ENCODE assay signal across 23 mouse cellular contexts in the genomic region with DNA sequence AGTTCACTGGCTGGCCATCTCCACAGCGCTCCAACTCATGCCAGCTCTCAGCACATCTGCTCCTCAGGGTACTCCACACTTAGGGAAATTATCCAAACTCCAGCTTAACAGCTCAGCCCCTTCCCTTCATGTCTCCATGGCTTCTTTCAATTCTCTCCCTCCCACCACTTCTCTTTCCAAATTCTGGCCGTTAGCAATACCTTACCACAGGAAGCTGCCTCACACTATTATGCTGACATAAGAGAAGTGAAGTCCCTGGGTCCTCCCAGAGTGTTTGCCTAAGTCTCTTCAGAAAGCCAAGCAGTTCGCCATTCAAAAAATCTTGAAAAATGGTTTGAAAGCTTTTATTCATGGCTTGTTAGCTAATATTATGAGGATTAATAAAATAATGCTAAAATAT. TPM values are rescaled to one million over a fixed set of nuclear protein-coding genes. Genes with fewer than 3 reads are reported as not detected.
A peak's percentile ranks its signal among the peaks of the same experiment; 100 is the strongest.
DNase-seq lines count a peak whose midpoint lies in the region; ATAC-seq and TF ChIP-seq lines count a peak whose summit lies in the region.
"Had no signal": no experiment of that assay in that cellular context is flagged by ENCODE, and none has a peak within 500 bp of the region (broad histone marks: within the 10 kb centered on the region; RNA-seq: fewer than 3 reads in every experiment).

No protein-coding gene starts in this region.

- no peak overlapping the region for H3K4me3 ChIP-seq in forebrain, embryonic 13.5 days
- H3K4me3 ChIP-seq in forebrain, embryonic 16.5 days (replicated peaks; ENCODE audit: low read length): no peak overlapping the region
- no peak overlapping the region for H3K4me3 ChIP-seq in bone marrow, adult 2 months (replicated peaks; ENCODE audit: control insufficient read depth, low read depth, low read length)
- H3K4me3 ChIP-seq: gastrocnemius, adult 2 months; heart, embryonic 13.5 days; hindbrain, embryonic 13.5 days; intestine, embryonic 15.5 days had no signal

- no peak for TF ChIP-seq POLR2A in bone marrow, adult 2 months (IDR thresholded peaks at IDR 0.05; ENCODE audit: borderline replicate concordance, control insufficient read depth, low read depth, low read length)

- H3K4me1 ChIP-seq in forebrain, embryonic 13.5 days: peaks cover 44% of the 10 kb centered on the region
- peaks cover 10% of the 10 kb centered on the region for H3K4me1 ChIP-seq in forebrain, embryonic 16.5 days (replicated peaks; ENCODE audit: control insufficient read depth, insufficient read depth, low read length)
- H3K4me1 ChIP-seq in bone marrow, adult 2 months (ENCODE audit: control insufficient read depth, insufficient read depth, low read length): peaks cover 3% of the 10 kb centered on the region; the same call in 1 of the 2 replicates
- H3K4me1 ChIP-seq: heart, embryonic 13.5 days; intestine, embryonic 15.5 days had no signal

- peak; percentile 63 for DNase-seq in 416B (ENCODE audit: low read depth)
- no peak for DNase-seq in cerebellum, adult 11-12 months
- DNase-seq in layer of hippocampus, postnatal 25 days (ENCODE audit: extremely low spot score in 1 of 2, low spot score in 1 of 2): no peak
- DNase-seq: adrenal gland, adult 8-10 months; adrenal gland, postnatal 36 days; B cell, adult 2 months; cerebellum, adult 11 months; cerebellum, adult 9-10 months; cerebellum, postnatal 25 days; gastrocnemius, adult 2 months; gastrocnemius, postnatal 25 days; heart, adult 11 months; heart, postnatal 36 days; kidney, adult 18-20 months had no signal

- TF ChIP-seq CTCF in bone marrow, adult 2 months (IDR thresholded peaks at IDR 0.05; ENCODE audit: control insufficient read depth, insufficient read depth, low read length): no peak

- ATAC-seq in forebrain, embryonic 13.5 days: no peak
- no peak for ATAC-seq in forebrain, embryonic 16.5 days
- peak; percentile 76 to 88 for ATAC-seq in hematopoietic stem cell, adult 5-6 weeks (replicated peaks in 1 of 2; ENCODE audit: insufficient read depth in 1 of 2, low FRiP score in 2 of 2, low TSS enrichment in 1 of 2, low read depth in 1 of 2, poor library complexity in 2 of 2, severe bottlenecking in 2 of 2)
- ATAC-seq: CD4-positive, CD25-positive, alpha-beta regulatory T cell, adult 4 months; intestine, embryonic 15.5 days had no signal

- WGBS in forebrain, embryonic 13.5 days: 53% methylated on average over 3 of the region's 3 CpGs
- 58% methylated on average over 3 of the region's 3 CpGs for WGBS in forebrain, embryonic 16.5 days
- 40% methylated on average over 3 of the region's 3 CpGs for WGBS in bone marrow, adult 2 months

- no peak overlapping the region for H3K9ac ChIP-seq in forebrain, embryonic 13.5 days
- no peak overlapping the region for H3K9ac ChIP-seq in forebrain, embryonic 16.5 days (replicated peaks; ENCODE audit: low read depth, low read length)
- H3K9ac ChIP-seq: heart, embryonic 13.5 days; hindbrain, embryonic 13.5 days; intestine, embryonic 15.5 days had no signal

- H3K9me3 ChIP-seq in forebrain, embryonic 13.5 days (replicated peaks): no peaks in the 10 kb centered on the region
- no peaks in the 10 kb centered on the region for H3K9me3 ChIP-seq in forebrain, embryonic 16.5 days (ENCODE audit: control insufficient read depth, low read length)
- H3K9me3 ChIP-seq: G1E; heart, embryonic 13.5 days; hindbrain, embryonic 13.5 days; intestine, embryonic 15.5 days had no signal

- no peaks in the 10 kb centered on the region for H3K27me3 ChIP-seq in forebrain, embryonic 13.5 days
- no peaks in the 10 kb centered on the region for H3K27me3 ChIP-seq in forebrain, embryonic 16.5 days (replicated peaks; ENCODE audit: control insufficient read depth, insufficient read depth, low read length)
- H3K27me3 ChIP-seq: heart, embryonic 13.5 days; hindbrain, embryonic 13.5 days; intestine, embryonic 15.5 days had no signal

- peaks cover under 1% of the 10 kb centered on the region; the same call in 1 of the 2 replicates for H3K36me3 ChIP-seq in forebrain, embryonic 13.5 days (ENCODE audit: poor library complexity, severe bottlenecking)
- no peaks in the 10 kb centered on the region for H3K36me3 ChIP-seq in forebrain, embryonic 16.5 days (ENCODE audit: control insufficient read depth, insufficient read depth)
- H3K36me3 ChIP-seq: intestine, embryonic 15.5 days had no signal

- peak overlapping the region; percentile 66; the same call in 1 of the 2 replicates for H3K27ac ChIP-seq in forebrain, embryonic 13.5 days
- H3K27ac ChIP-seq in forebrain, embryonic 16.5 days (ENCODE audit: low read length): no peak overlapping the region
- peak overlapping the region; percentile 64 for H3K27ac ChIP-seq in bone marrow, adult 2 months (ENCODE audit: control insufficient read depth, insufficient read depth, low read depth, low read length, poor library complexity)
- H3K27ac ChIP-seq: gastrocnemius, adult 2 months; heart, embryonic 13.5 days; hindbrain, embryonic 13.5 days; intestine, embryonic 15.5 days had no signal

- H3K4me2 ChIP-seq in forebrain, embryonic 13.5 days: no peak overlapping the region
- no peak overlapping the region for H3K4me2 ChIP-seq in forebrain, embryonic 16.5 days (ENCODE audit: low read length)
- H3K4me2 ChIP-seq: heart, embryonic 13.5 days; hindbrain, embryonic 13.5 days; intestine, embryonic 15.5 days had no signal

RNA-seq across cellular contexts. Expression of gene Ate1, which starts 46.3 kb away (rescaled TPM):
- 82.0 and 82.9 TPM in 2 replicates for polyA plus RNA-seq in forebrain, embryonic 13.5 days (2015; fragmentation: Nextera tagmentation; extraction: Ambion mirVana)
- 86.3 and 95.4 TPM in 2 replicates for polyA plus RNA-seq in forebrain, embryonic 16.5 days (2015; fragmentation: Nextera tagmentation; extraction: Ambion mirVana)
- 11.9 and 13.7 TPM in 2 replicates for polyA plus RNA-seq in bone marrow, adult 2 months (2011; ENCODE audit: insufficient read depth, insufficient read length, low replicate concordance, missing spikeins)
- 57.8 and 65.5 TPM in 2 replicates for total RNA-seq in hematopoietic stem cell, adult 5-6 weeks (2017)
- 10 to 100 TPM; 65.3 to 66.7 TPM for total RNA-seq in layer of hippocampus, postnatal 25 days (2021)

Comparison
In these comparisons a context has a peak if more than half of its experiments do, and no peak if none do; other contexts are left out.
1. ATAC-seq: peak in hematopoietic stem cell, adult 5-6 weeks (2 of 2); none in forebrain, embryonic 13.5 days (single experiment) and forebrain, embryonic 16.5 days (single experiment).